Mouse (Mus musculus) olfactory bulb, adult 2 months (tissue): ENCODE results near the gene Camk1.
A peak's percentile ranks its signal among the peaks of the same experiment; 100 is the strongest.

Experiments
- CTCF ChIP-seq: fragments of 200-500 bp; IDR thresholded peaks from 2 replicates; pipeline ENCODE4 v1.5.1; 2012; ENCODE audit warnings: low read depth, mild to moderate bottlenecking, low read length, moderate library complexity; ENCODE audit not compliant: insufficient read depth
- POLR2A ChIP-seq: fragments of 200-500 bp; IDR thresholded peaks from 2 replicates; pipeline ENCODE4 v1.6.1; 2012; ENCODE audit warnings: mild to moderate bottlenecking, low read depth, low read length, moderate library complexity; ENCODE audit not compliant: insufficient read depth

GRCm38 (mm10) chr6:113343177-113344092 lies at the start of gene Camk1:
- TF ChIP-seq CTCF: no peak
- peak; percentile 70 for TF ChIP-seq POLR2A
